Mouse (Mus musculus) ES-E14 (cell line): ENCODE results near the gene Gm20403. TPM values are rescaled to one million over a fixed set of nuclear protein-coding genes. Genes with fewer than 3 reads are reported as not detected.
A peak's percentile ranks its signal among the peaks of the same experiment; 100 is the strongest.

Experiments used
- DNase-seq: peaks from one replicate; pipeline ENCODE4 v3.0.0-alpha.2; 2013; ENCODE audit warnings: low read depth, low spot score
- H3K27ac ChIP-seq: 2 replicates; pipeline ENCODE4 v1.5.1; 2012; ENCODE audit warnings: low read depth, mild to moderate bottlenecking, low read length, moderate library complexity, mixed read lengths; ENCODE audit not compliant: poor library complexity, insufficient read depth, severe bottlenecking
- H3K36me3 ChIP-seq: 2 replicates; pipeline ENCODE4 v1.6.1; 2012; ENCODE audit warnings: mild to moderate bottlenecking, low read length, moderate library complexity, mixed read lengths; ENCODE audit not compliant: control insufficient read depth, poor library complexity, insufficient read depth, severe bottlenecking
- H3K4me1 ChIP-seq, 2 experiments: fragments of 150-350 bp in 1 of 2; sonication (generic) in 1 of 2; 2 replicates each; pipeline ENCODE4 v1.6.1; 2012; ENCODE audit warnings: low read length in 2 of 2, mild to moderate bottlenecking in 1 of 2, mixed read lengths in 1 of 2; ENCODE audit not compliant: control insufficient read depth in 2 of 2, insufficient read depth in 2 of 2, poor library complexity in 1 of 2
- H3K4me3 ChIP-seq, 2 experiments: fragments of 150-350 bp in 1 of 2; sonication (generic) in 1 of 2; 2 replicates each; pipeline ENCODE4 v1.5.1; 2012; ENCODE audit warnings: low read length in 2 of 2, low read depth in 1 of 2, mild to moderate bottlenecking in 1 of 2, mixed read lengths in 1 of 2; ENCODE audit not compliant: insufficient read depth in 1 of 2, poor library complexity in 1 of 2, severe bottlenecking in 1 of 2
- H3K9ac ChIP-seq: 2 replicates; pipeline ENCODE4 v1.6.1; 2012; ENCODE audit warnings: low read depth, mild to moderate bottlenecking, low read length, mixed read lengths; ENCODE audit not compliant: poor library complexity, insufficient read depth, severe bottlenecking
- H3K9me3 ChIP-seq: fragments of 150-350 bp; sonication (generic); 2 replicates; pipeline ENCODE4 v1.6.1; 2012; ENCODE audit warnings: low read depth, mild to moderate bottlenecking, low read length; ENCODE audit not compliant: control insufficient read depth, insufficient read depth
- CHD2 ChIP-seq: IDR thresholded peaks from 2 replicates; pipeline ENCODE4 v1.6.1; 2014; ENCODE audit warnings: mild to moderate bottlenecking, low read depth, low read length, inconsistent platforms
- HCFC1 ChIP-seq: IDR thresholded peaks from 2 replicates; pipeline ENCODE4 v1.6.1; 2012; ENCODE audit warnings: low read length, inconsistent platforms, borderline replicate concordance; ENCODE audit not compliant: insufficient read depth
- MAFK ChIP-seq: IDR thresholded peaks from 2 replicates; pipeline ENCODE4 v1.6.1; 2014; ENCODE audit warnings: mild to moderate bottlenecking, low read depth, low read length, inconsistent platforms; ENCODE audit not compliant: insufficient read depth
- ZC3H11A ChIP-seq: IDR thresholded peaks from 2 replicates; pipeline ENCODE4 v1.6.1; 2012; ENCODE audit warnings: low read depth, mild to moderate bottlenecking, inconsistent platforms, low read length, borderline replicate concordance
- ZNF384 ChIP-seq: IDR thresholded peaks from 2 replicates; pipeline ENCODE4 v1.6.1; 2012; ENCODE audit warnings: low read depth, low read length, inconsistent platforms
- in situ Hi-C, 2 experiments: fragments of 600-800 bp; cut with MboI; formaldehyde crosslinking; loops; one replicate each; pipeline ENCODE4 v1.15.1; 2025; ENCODE audit warnings: low sequenced_read_pairs in 2 of 2, inconsistent platforms in 1 of 2; ENCODE audit not compliant: unreplicated experiment in 2 of 2
- total RNA-seq: library from RNA; depleted of rRNA; stranded (reverse); fragments of 300-350 nt; gene quantifications from 2 replicates; pipeline ENCODE4 v1.2.3, GENCODE M21; 2012

Gene Gm20403
- total RNA-seq, 1 experiment = not detected

GRCm38 (mm10) chr12:54985257-54986051, 875 bp downstream of the Gm20403 start:
- Histone ChIP-seq H3K9me3 (no peaks in the 10 kb centered on the region), H3K9ac (peak overlapping the region; percentile 89), H3K36me3 (no peaks in the 10 kb centered on the region), H3K4me1 (peaks cover 3 to 5% of the 10 kb centered on the region in 2 experiments; a peak in 1 of 4 replicates), H3K4me3 (peak overlapping the region; percentile 88 to 95), H3K27ac (no peak overlapping the region; the same call in 1 of the 2 replicates)
- in situ Hi-C loops = no loop called here
- no peak for DNase-seq
- TF ChIP-seq CHD2 (no peak), MAFK (no peak), ZC3H11A (no peak), HCFC1 (no peak), ZNF384 (no peak)

GRCm38 (mm10) chr12:54984701-54985256, 1.6 kb downstream of the Gm20403 start:
- peak overlapping the region; percentile 88 to 95 for H3K4me3 ChIP-seq
- DNase-seq = no peak
- no peaks in the 10 kb centered on the region for H3K9me3 ChIP-seq
- no peak overlapping the region for H3K27ac ChIP-seq
- in situ Hi-C loops = no loop called here
- H3K9ac ChIP-seq = peak overlapping the region; percentile 89
- TF ChIP-seq HCFC1 = no peak
- TF ChIP-seq ZNF384 = no peak
- TF ChIP-seq CHD2 = no peak
- TF ChIP-seq ZC3H11A = no peak
- no peak for TF ChIP-seq MAFK
- H3K4me1 ChIP-seq = peaks cover 3 to 5% of the 10 kb centered on the region in 2 experiments; a peak in 1 of 4 replicates
- H3K36me3 ChIP-seq = 0 out of 2 replicates have a peak, but pooled peaks cover 1% of the 10 kb centered on the region

GRCm38 (mm10) chr12:54982935-54983715, 3.2 kb downstream of the Gm20403 start:
- DNase-seq = no peak
- Histone ChIP-seq H3K4me1 (peaks cover 3 to 5% of the 10 kb centered on the region in 2 experiments; a peak in 1 of 4 replicates), H3K4me3 (no peak overlapping the region), H3K9ac (no peak overlapping the region), H3K9me3 (no peaks in the 10 kb centered on the region), H3K36me3 (0 out of 2 replicates have a peak, but pooled peaks cover 1% of the 10 kb centered on the region), H3K27ac (no peak overlapping the region)
- in situ Hi-C loops = no loop called here
- TF ChIP-seq ZNF384 = no peak
- TF ChIP-seq MAFK = no peak
- no peak for TF ChIP-seq ZC3H11A
- no peak for TF ChIP-seq CHD2
- TF ChIP-seq HCFC1 = no peak

GRCm38 (mm10) chr12:54981962-54982361, 4.4 kb downstream of the Gm20403 start:
- Histone ChIP-seq H3K36me3 (0 out of 2 replicates have a peak, but pooled peaks cover 1% of the 10 kb centered on the region), H3K4me3 (no peak overlapping the region), H3K9me3 (no peaks in the 10 kb centered on the region), H3K27ac (no peak overlapping the region), H3K4me1 (peaks cover 3 to 5% of the 10 kb centered on the region in 2 experiments; a peak in 1 of 4 replicates), H3K9ac (no peak overlapping the region; the same call in 1 of the 2 replicates)
- no peak for DNase-seq
- no peak for TF ChIP-seq HCFC1
- TF ChIP-seq MAFK = no peak
- no peak for TF ChIP-seq ZC3H11A
- TF ChIP-seq CHD2 = no peak
- no peak for TF ChIP-seq ZNF384
- in situ Hi-C loops = no loop called here
